Mouse (Mus musculus) kidney, adult 2 months (tissue): ENCODE results near the gene Ctbp2.

ENCODE experiments used
- CTCF ChIP-seq: fragments of 200-500 bp; conservative IDR thresholded peaks from 2 replicates; pipeline ENCODE4 v1.5.1; 2011; ENCODE audit warnings: low read depth, mild to moderate bottlenecking, control low read depth, low read length, moderate library complexity, mixed read lengths; ENCODE audit not compliant: insufficient read depth, insufficient read length
- POLR2A ChIP-seq: fragments of 200-500 bp; IDR thresholded peaks from one replicate; pipeline ENCODE4 v1.6.1; 2011; ENCODE audit warnings: low read depth, low read length, control low read depth

- no peak for TF ChIP-seq CTCF
- no peak for TF ChIP-seq POLR2A
Measured at GRCm38 (mm10) chr7:133171403-133172032, 47.4 kb upstream of the Ctbp2 start.
